Mouse (Mus musculus): ENCODE measurements at regions not wholly inside any gene's neighbourhood (a gene's known extent, or its start where the extent isn't known, plus 50 kb on each side); places are given as distances from the start of the nearest gene placed in this dataset.

GRCm38 (mm10) chr3:38248941-38249340 lies 235.7 kb downstream of the Ankrd50 start:
- TF ChIP-seq POLR2A (IDR thresholded peaks at IDR 0.05; ENCODE audit: control insufficient read depth in 1 of 2, insufficient read depth in 1 of 2, low read depth in 1 of 2, low read length in 2 of 2, poor library complexity in 1 of 2) (no peak), MXI1 (IDR thresholded peaks at IDR 0.05; ENCODE audit: low read depth, low read length) (no peak), EP300 (IDR thresholded peaks at IDR 0.05; ENCODE audit: low read depth in 1 of 2, low read length in 2 of 2) (no peak), CTCF (IDR thresholded peaks at IDR 0.05 in 2 of 3, conservative IDR thresholded peaks at IDR 0.05 in 1 of 3; ENCODE audit: control insufficient read depth in 1 of 3, insufficient read depth in 1 of 3, low read depth in 2 of 3, low read length in 3 of 3, poor library complexity in 1 of 3, severe bottlenecking in 1 of 3) (no peak), MYB (IDR thresholded peaks at IDR 0.05; ENCODE audit: low read depth, low read length) (no peak), MAFK (IDR thresholded peaks at IDR 0.05; ENCODE audit: borderline replicate concordance, low read depth, low read length) (no peak), ZMIZ1 (IDR thresholded peaks at IDR 0.05; ENCODE audit: low read depth, low read length) (no peak), CHD2 (IDR thresholded peaks at IDR 0.05; ENCODE audit: low read length) (no peak), POLR2AphosphoS2 (IDR thresholded peaks at IDR 0.05; ENCODE audit: low read length) (no peak), ELF1 (IDR thresholded peaks at IDR 0.05; ENCODE audit: low read depth, low read length) (no peak), TBP (IDR thresholded peaks at IDR 0.05; ENCODE audit: low read depth, low read length) (no peak)
